Mouse (Mus musculus) spleen, adult 2 months (tissue): ENCODE results near the gene Adcy1.

ENCODE experiments used
- CTCF ChIP-seq: fragments of 200-500 bp; IDR thresholded peaks from 2 replicates; pipeline ENCODE4 v1.5.1; 2011; ENCODE audit warnings: mild to moderate bottlenecking, inconsistent platforms; ENCODE audit not compliant: insufficient read depth, insufficient read length, insufficient replicate concordance; ENCODE audit errors: extremely low read depth
- POLR2A ChIP-seq: fragments of 200-500 bp; IDR thresholded peaks from 2 replicates; pipeline ENCODE4 v1.6.1; 2011; ENCODE audit warnings: low read depth, low read length, inconsistent platforms

DNA sequence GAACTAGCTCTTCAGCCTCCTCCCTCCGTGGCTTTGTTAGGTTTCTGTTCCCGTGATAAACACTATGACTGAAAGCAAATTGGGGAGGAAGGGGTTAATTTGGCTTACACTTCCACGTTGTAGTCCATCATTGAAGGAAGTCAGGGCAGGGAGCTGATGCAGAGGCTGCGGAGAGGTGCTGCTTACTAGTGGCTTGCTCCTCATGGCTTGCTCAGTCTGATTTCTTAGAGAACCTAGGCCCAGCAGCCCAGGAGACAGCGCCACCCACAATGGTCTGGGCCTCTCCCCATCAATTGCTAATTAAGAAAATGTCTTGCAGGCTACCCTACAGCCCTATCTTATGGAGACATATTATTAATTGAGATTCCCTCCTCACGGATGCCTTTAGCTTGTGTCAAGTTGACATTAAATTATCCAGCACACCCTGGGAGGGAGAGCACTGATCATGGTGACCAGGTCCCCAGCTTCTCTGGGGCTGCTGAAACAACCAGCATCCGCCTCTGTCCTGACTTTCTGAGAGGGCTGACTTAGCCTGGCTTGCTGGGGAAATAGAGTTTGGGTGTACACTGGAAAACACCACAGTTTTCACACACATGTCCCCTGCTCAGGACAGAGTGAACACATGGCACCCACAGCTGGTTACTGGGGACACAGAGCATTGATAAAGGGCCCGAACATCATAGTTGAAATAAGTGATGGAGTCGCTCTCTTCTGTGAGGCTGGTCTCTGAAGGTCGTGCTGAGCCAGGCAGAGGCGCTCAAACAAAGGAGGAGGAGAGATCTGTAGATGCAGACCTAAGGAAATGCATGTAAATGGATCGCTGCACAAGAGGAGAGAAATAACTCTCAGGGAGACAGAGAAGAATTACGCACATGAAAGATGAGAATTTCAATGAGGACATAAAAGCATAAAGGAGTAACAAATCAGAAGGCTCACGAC lies 39.2 kb downstream of the Adcy1 start:
- TF ChIP-seq POLR2A (no peak), CTCF (no peak)
